Mouse (Mus musculus): ENCODE measurements around the gene Adk.
A peak's percentile ranks its signal among the peaks of the same experiment; 100 is the strongest.

The Adk gene

GRCm38 (mm10) chr14:21102666-21103203, 50.4 kb downstream of the Adk start:
- DNase-seq = no peak

DNA sequence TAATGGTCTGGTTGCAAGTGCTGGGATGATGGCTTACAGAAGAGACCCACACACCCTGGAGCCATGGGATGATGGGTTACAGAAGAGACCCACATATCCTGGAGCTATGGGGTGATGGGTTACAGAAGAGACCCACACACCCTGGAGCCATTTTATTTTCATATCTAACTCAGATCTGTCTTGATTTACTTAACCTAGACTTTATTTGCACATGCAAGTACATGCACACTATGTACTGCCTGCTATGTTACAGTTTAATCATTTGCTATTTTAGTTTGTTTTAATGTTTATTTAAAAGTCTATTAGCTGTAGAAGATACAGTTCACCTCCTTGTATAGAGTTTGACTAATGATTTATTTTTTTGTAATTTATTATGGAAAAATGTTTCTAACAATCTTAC, 52.7 kb downstream of the Adk start:
- no peak for DNase-seq

- no peak for DNase-seq
These were observed 54.2 kb downstream of the Adk start for GRCm38 (mm10) chr14:21106582-21106981.

DNA sequence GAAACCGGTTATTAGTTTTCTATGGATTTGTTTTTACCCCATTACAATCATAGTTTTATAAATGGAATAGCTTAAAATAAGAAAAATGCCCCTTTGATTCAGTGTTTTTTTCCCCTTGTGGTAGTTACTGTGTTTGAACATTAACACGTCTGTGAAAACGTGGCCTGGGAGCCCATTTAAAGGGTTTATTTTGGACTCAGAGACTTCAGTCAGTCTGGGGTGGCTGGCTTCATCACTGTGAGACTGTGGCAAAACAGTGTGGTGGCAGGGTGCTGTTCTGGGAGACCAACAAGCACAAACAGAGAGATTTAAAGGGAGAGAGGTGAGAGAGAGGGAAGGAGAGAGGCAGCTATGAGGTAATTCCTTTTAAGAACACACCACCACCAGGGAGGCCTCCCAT, 55.2 kb downstream of the Adk start:
- DNase-seq = no peak

GRCm38 (mm10) chr14:21110492-21110891, 58.1 kb downstream of the Adk start:
- no peak for DNase-seq

GRCm38 (mm10) chr14:21111500-21111899, 59.1 kb downstream of the Adk start:
- DNase-seq = no peak

- no peak for DNase-seq
These were observed 59.8 kb downstream of the Adk start for GRCm38 (mm10) chr14:21112174-21112573.

DNA sequence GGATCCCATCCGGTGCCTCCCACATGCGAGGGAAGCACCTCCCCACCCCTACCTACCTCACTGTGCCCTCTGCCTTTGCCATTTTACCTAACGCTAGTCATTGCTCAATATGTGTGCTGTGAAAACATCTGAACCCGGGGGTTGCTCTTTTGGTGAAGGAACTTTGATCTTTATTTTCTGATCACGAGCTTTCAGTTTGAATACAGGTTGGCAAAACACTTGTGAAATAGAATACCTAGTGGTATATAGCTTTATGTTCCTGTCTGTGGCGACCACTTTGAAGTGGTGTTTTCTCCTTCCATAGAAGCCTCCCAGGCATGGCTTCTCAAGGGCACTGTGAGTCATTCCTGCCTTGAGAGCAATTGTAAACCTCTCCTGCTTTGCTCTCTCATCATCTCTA, 60.4 kb downstream of the Adk start:
- no peak for DNase-seq

DNA sequence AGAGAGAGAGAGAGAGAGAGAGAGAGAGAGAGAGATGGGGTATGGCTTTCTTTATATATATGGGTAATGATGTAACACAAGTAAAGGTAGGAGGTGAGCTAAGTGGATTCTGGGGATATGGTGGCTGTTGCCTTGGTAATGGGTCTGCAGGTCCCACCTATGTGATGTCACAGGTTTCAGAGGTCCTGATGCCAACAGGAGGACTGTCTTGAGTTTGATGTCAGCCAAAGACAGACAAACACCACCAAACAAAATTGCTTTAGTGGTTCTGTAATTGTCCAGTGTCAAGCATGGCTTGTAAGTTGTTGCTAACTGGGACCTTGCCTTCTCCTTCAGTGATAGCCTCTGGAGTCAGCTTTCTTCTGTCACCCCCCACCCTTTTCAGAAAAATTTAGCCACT, 62.0 kb downstream of the Adk start:
- DNase-seq = no peak

GRCm38 (mm10) chr14:21115318-21115717, 62.9 kb downstream of the Adk start:
- no peak for DNase-seq

GRCm38 (mm10) chr14:21115888-21116460, 63.6 kb downstream of the Adk start:
- no peak for DNase-seq

GRCm38 (mm10) chr14:21118095-21118494, 65.7 kb downstream of the Adk start:
- no peak for DNase-seq

DNA sequence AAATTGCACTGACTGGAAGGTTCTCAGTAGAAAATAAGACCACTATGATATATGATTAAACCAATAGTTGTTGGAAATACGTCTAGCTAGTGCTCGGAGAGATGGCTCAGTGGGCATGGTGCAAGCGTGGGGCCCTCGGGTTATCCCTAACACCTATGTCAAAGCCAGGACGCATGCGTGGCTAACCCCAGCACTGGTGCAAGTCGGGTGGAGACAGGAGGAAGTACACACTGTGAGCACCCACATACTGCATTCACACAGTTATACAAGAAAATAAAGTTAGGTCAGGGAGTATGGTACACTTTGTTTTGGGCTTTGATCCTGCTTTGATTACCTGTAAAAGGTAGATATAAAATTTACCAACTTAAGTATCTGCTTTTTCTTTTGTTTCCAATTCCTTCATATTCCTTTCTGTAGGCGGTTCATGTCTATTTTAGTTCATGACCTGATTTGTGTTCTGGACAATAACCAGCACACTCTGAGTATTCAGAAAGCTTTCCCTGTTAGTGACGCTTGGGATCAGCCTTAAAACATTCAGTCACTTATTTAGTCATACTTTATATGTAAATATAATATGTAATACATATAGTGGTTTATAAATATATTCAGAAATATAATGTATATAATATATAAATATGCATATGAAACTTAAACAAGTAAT, 67.4 kb downstream of the Adk start:
- no peak for DNase-seq

DNA sequence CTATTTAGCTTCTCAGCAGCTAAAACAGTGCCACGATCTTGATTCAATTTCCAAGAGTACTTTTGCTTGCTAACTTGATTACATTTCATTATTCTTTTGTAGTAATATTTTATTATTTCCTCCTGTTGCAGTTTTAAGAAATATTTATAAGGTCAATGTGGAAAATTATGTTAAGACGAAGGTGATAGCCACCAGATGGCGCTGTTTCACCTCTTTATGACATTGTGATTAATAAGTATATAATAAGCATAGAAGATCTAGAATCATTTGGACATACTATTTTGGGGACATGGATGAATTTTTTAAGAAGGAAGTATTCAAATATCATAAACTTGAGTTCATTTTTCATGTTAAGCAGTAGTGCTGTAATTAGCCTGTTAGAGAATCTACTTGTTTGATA, 68.1 kb downstream of the Adk start:
- DNase-seq = no peak

- no peak for DNase-seq
These were observed 74.8 kb downstream of the Adk start for GRCm38 (mm10) chr14:21127215-21127614.

- peak; percentile 52 for DNase-seq
These were observed 84.5 kb downstream of the Adk start for GRCm38 (mm10) chr14:21136906-21137305.

GRCm38 (mm10) chr14:21142603-21143002, 90.2 kb downstream of the Adk start:
- no peak for DNase-seq

- DNase-seq = no peak
These were observed 91.2 kb downstream of the Adk start for GRCm38 (mm10) chr14:21143406-21144115.

DNA sequence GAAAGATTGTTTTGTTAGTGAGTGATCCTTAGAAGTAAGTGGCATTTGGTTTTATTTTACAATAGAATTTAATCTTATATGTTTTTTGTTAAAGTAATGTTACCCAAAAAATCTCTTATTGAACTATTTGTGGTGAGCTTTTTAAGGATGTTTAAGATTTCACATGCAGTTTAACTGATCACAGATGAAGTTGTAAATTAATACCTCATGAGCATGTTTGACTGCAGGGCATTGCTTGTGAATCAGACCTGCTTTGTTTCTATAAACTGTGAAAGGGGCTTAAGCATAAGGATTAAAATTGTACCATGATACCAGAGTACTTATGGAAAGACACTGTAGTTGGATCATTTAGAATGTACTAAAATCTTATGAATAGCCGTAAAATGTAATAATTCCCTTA, 94.8 kb downstream of the Adk start:
- no peak for DNase-seq

DNA sequence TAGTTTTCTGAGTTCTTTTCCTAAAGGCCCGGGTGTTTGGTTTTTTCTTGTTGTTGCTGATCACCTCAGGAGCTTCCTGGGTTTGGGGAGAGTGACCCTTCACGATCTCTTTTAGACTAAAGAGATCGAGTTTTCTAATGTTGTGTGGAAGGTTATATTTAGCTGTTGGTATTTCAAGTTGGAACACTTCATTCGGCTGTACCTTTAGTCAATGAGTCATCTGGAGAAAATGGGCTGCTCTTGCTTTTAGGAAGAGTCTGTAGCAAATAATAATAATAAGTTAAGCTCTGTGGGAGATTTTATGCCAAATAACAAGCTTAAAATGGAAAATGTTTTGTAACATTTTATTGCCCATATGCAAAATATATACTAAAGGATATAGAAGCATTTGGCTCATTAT, 97.9 kb downstream of the Adk start:
- DNase-seq = no peak

- DNase-seq = no peak
These were observed 99.7 kb downstream of the Adk start for GRCm38 (mm10) chr14:21152055-21152454.

GRCm38 (mm10) chr14:21165706-21166105, 113.3 kb downstream of the Adk start:
- no peak for DNase-seq

DNA sequence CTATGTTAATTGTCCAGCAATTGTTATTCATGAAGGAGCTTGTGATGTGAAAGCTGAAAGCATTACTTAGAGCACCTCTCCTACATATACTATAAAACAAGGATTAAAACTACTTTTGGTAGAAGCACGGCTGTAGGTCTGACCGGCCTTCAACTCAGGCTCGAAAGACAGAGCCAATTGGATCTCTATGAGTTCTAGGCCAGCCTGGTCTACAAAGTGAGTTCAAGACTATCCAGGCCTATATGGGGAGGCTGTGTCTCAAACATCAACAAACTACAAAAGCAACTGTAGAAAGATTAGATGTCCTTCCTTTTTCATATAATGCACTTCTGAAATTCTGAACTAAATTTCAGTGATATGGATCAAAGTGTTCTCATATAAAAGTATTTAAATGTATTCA, 113.7 kb downstream of the Adk start:
- no peak for DNase-seq

Measured in right cerebral cortex, postnatal 25 days (tissue).